Mouse (Mus musculus) myocyte (in vitro differentiated cells): ENCODE measurements around the gene Trpm3. TPM values are rescaled to one million over a fixed set of nuclear protein-coding genes. Genes with fewer than 3 reads are reported as not detected.

Source experiments
- H3K27me3 ChIP-seq: one replicate; pipeline ENCODE4 v1.6.1; 2011; ENCODE audit not compliant: control insufficient read depth, insufficient read depth, insufficient read length
- H3K36me3 ChIP-seq: one replicate; pipeline ENCODE4 v1.6.1; 2011; ENCODE audit not compliant: control insufficient read depth, insufficient read depth
- H3K4me2 ChIP-seq: one replicate; pipeline ENCODE4 v1.6.1; 2011; ENCODE audit warnings: low read depth, control low read depth
- H3K4me3 ChIP-seq: one replicate; pipeline ENCODE4 v1.5.1; 2011; ENCODE audit warnings: mild to moderate bottlenecking, control low read depth, moderate library complexity
- H3K79me2 ChIP-seq: one replicate; pipeline ENCODE4 v1.6.1; 2011; ENCODE audit not compliant: control insufficient read depth, insufficient read depth
- H3ac ChIP-seq: one replicate; pipeline ENCODE4 v1.6.1; 2011; ENCODE audit not compliant: control insufficient read depth, insufficient read length
- CEBPB ChIP-seq: IDR thresholded peaks from 2 replicates; pipeline ENCODE4 v1.6.1; 2011; ENCODE audit warnings: mild to moderate bottlenecking, moderate library complexity; ENCODE audit not compliant: poor library complexity, insufficient read depth, severe bottlenecking
- E2F4 ChIP-seq: IDR thresholded peaks from one replicate; pipeline ENCODE4 v1.6.1; 2011; ENCODE audit warnings: mild to moderate bottlenecking, control low read depth, moderate library complexity; ENCODE audit not compliant: insufficient read depth
- MAX ChIP-seq: IDR thresholded peaks from one replicate; pipeline ENCODE4 v1.6.1; 2011; ENCODE audit warnings: low read depth, mild to moderate bottlenecking, control low read depth
- MYOD1 ChIP-seq, 3 experiments: IDR thresholded peaks; one replicate each; pipeline ENCODE4 v1.6.1; 2011; ENCODE audit warnings: control low read depth in 2 of 3, low read depth in 2 of 3, mild to moderate bottlenecking in 2 of 3, moderate library complexity in 1 of 3; ENCODE audit not compliant: insufficient read length in 2 of 3, control insufficient read depth in 1 of 3
- MYOG ChIP-seq, 3 experiments: IDR thresholded peaks; one replicate each; pipeline ENCODE4 v1.6.1; 2011; ENCODE audit warnings: control low read depth in 2 of 3, low read depth in 2 of 3, mild to moderate bottlenecking in 2 of 3; ENCODE audit not compliant: insufficient read length in 2 of 3, control insufficient read depth in 1 of 3, insufficient read depth in 1 of 3
- POLR2A ChIP-seq: IDR thresholded peaks from one replicate; pipeline ENCODE4 v1.6.1; 2011; ENCODE audit warnings: low read depth, mild to moderate bottlenecking, control low read depth, moderate library complexity; ENCODE audit not compliant: insufficient read length
- POLR2AphosphoS2 ChIP-seq: IDR thresholded peaks from one replicate; pipeline ENCODE4 v1.6.1; 2011; ENCODE audit warnings: low read depth, control low read depth; ENCODE audit not compliant: insufficient read length
- REST ChIP-seq: IDR thresholded peaks from one replicate; pipeline ENCODE4 v1.6.1; 2011; ENCODE audit warnings: mild to moderate bottlenecking, control low read depth, moderate library complexity; ENCODE audit not compliant: insufficient read depth, insufficient read length
- SRF ChIP-seq: IDR thresholded peaks from one replicate; pipeline ENCODE4 v1.6.1; 2011; ENCODE audit warnings: low read depth; ENCODE audit not compliant: control insufficient read depth, insufficient read length
- TCF12 ChIP-seq: IDR thresholded peaks from one replicate; pipeline ENCODE4 v1.6.1; 2011; ENCODE audit warnings: mild to moderate bottlenecking, control low read depth; ENCODE audit not compliant: poor library complexity, insufficient read depth, severe bottlenecking
- TCF3 ChIP-seq: IDR thresholded peaks from one replicate; pipeline ENCODE4 v1.6.1; 2011; ENCODE audit warnings: low read depth, control low read depth; ENCODE audit not compliant: insufficient read length
- USF1 ChIP-seq: IDR thresholded peaks from one replicate; pipeline ENCODE4 v1.6.1; 2011; ENCODE audit warnings: low read depth, mild to moderate bottlenecking, control low read depth, moderate library complexity
- polyA plus RNA-seq: library from polyadenylated mRNA; unstranded; fragments of >200 nt; fragmentation: generic; extraction: Trizol; gene quantifications from one replicate; pipeline ENCODE4 v1.2.1, GENCODE M21; 2012; ENCODE audit warnings: missing spikeins

Trpm3 gene
- polyA plus RNA-seq, 1 experiment: 0.05 TPM

- Histone ChIP-seq H3K4me3 (no peak overlapping the region), H3K79me2 (no peaks in the 10 kb centered on the region), H3K27me3 (no peaks in the 10 kb centered on the region), H3K4me2 (no peak overlapping the region), H3ac (no peak overlapping the region), H3K36me3 (no peaks in the 10 kb centered on the region)
- no peak for TF ChIP-seq USF1
- TF ChIP-seq TCF3: no peak
- no peak for TF ChIP-seq TCF12
- no peak for TF ChIP-seq MYOG (IDR thresholded peaks at IDR 0.05; ENCODE audit: control insufficient read depth in 1 of 3, insufficient read depth in 1 of 3, insufficient read length in 2 of 3, low read depth in 2 of 3)
Measured at GRCm38 (mm10) chr19:23006517-23007273, 867.8 kb downstream of the Trpm3 start.

- no peak for TF ChIP-seq MYOG (IDR thresholded peaks at IDR 0.05; ENCODE audit: control insufficient read depth in 1 of 3, insufficient read depth in 1 of 3, insufficient read length in 2 of 3, low read depth in 2 of 3)
- no peak for TF ChIP-seq POLR2A
- TF ChIP-seq TCF3: no peak
- TF ChIP-seq REST: no peak
- no peak overlapping the region for H3ac ChIP-seq
Measured at GRCm38 (mm10) chr19:23013695-23014094, 874.8 kb downstream of the Trpm3 start.

GRCm38 (mm10) chr19:23015516-23015915 lies 876.7 kb downstream of the Trpm3 start:
- no peaks in the 10 kb centered on the region for H3K79me2 ChIP-seq
- H3K4me3 ChIP-seq: no peak overlapping the region
- no peaks in the 10 kb centered on the region for H3K36me3 ChIP-seq
- no peak for TF ChIP-seq MAX
- no peak for TF ChIP-seq E2F4
- no peak for TF ChIP-seq MYOD1 (IDR thresholded peaks at IDR 0.05; ENCODE audit: control insufficient read depth in 1 of 3, insufficient read length in 2 of 3, low read depth in 2 of 3)
- no peak for TF ChIP-seq TCF12
- TF ChIP-seq TCF3: no peak
- no peak for TF ChIP-seq CEBPB
- TF ChIP-seq SRF: no peak
- TF ChIP-seq POLR2AphosphoS2: no peak
- TF ChIP-seq MYOG (IDR thresholded peaks at IDR 0.05; ENCODE audit: control insufficient read depth in 1 of 3, insufficient read depth in 1 of 3, insufficient read length in 2 of 3, low read depth in 2 of 3): no peak
- TF ChIP-seq POLR2A: no peak
- no peak for TF ChIP-seq REST
- no peak for TF ChIP-seq USF1
- no peak overlapping the region for H3K4me2 ChIP-seq
- no peaks in the 10 kb centered on the region for H3K27me3 ChIP-seq
- H3ac ChIP-seq: no peak overlapping the region

More at GRCm38 (mm10) chr19:23013695-23014094, 874.8 kb downstream of the Trpm3 start:
- no peak overlapping the region for H3K4me3 ChIP-seq
- no peaks in the 10 kb centered on the region for H3K36me3 ChIP-seq
- no peak overlapping the region for H3K4me2 ChIP-seq
- no peaks in the 10 kb centered on the region for H3K27me3 ChIP-seq
- H3K79me2 ChIP-seq: no peaks in the 10 kb centered on the region

- Histone ChIP-seq H3K4me3 (no peak overlapping the region), H3K27me3 (no peaks in the 10 kb centered on the region), H3K36me3 (no peaks in the 10 kb centered on the region), H3K79me2 (no peaks in the 10 kb centered on the region), H3ac (no peak overlapping the region), H3K4me2 (no peak overlapping the region)
- no peak for TF ChIP-seq MYOG (IDR thresholded peaks at IDR 0.05; ENCODE audit: control insufficient read depth in 1 of 3, insufficient read depth in 1 of 3, insufficient read length in 2 of 3, low read depth in 2 of 3)
- no peak for TF ChIP-seq E2F4
- no peak for TF ChIP-seq POLR2A
- TF ChIP-seq SRF: no peak
- no peak for TF ChIP-seq MAX
- TF ChIP-seq REST: no peak
- TF ChIP-seq POLR2AphosphoS2: no peak
- TF ChIP-seq MYOD1 (IDR thresholded peaks at IDR 0.05; ENCODE audit: control insufficient read depth in 1 of 3, insufficient read length in 2 of 3, low read depth in 2 of 3): no peak
- no peak for TF ChIP-seq USF1
- TF ChIP-seq CEBPB: no peak
- TF ChIP-seq TCF3: no peak
- no peak for TF ChIP-seq TCF12
Measured at GRCm38 (mm10) chr19:23018186-23018727, 879.4 kb downstream of the Trpm3 start.

GRCm38 (mm10) chr19:23022902-23023301 lies 884.1 kb downstream of the Trpm3 start:
- H3K36me3 ChIP-seq: no peaks in the 10 kb centered on the region
- no peak overlapping the region for H3K4me2 ChIP-seq
- no peak overlapping the region for H3K4me3 ChIP-seq
- TF ChIP-seq MAX (no peak), CEBPB (no peak), E2F4 (no peak), TCF12 (no peak), SRF (no peak), REST (no peak), POLR2AphosphoS2 (no peak), TCF3 (no peak), MYOG (IDR thresholded peaks at IDR 0.05; ENCODE audit: control insufficient read depth in 1 of 3, insufficient read depth in 1 of 3, insufficient read length in 2 of 3, low read depth in 2 of 3) (no peak), USF1 (no peak), POLR2A (no peak), MYOD1 (IDR thresholded peaks at IDR 0.05; ENCODE audit: control insufficient read depth in 1 of 3, insufficient read length in 2 of 3, low read depth in 2 of 3) (no peak)
- no peaks in the 10 kb centered on the region for H3K79me2 ChIP-seq
- H3K27me3 ChIP-seq: no peaks in the 10 kb centered on the region
- H3ac ChIP-seq: no peak overlapping the region
